Mouse (Mus musculus): Measurements from ENCODE around the gene Tnfrsf1a.
A peak's percentile ranks its signal among the peaks of the same experiment; 100 is the strongest.
"Not testable (repeated sequence)": the region's sequence is repeated elsewhere in the genome, so short reads cannot be mapped to it uniquely, and the experiment has no call there.

Gene Tnfrsf1a

GRCm38 (mm10) chr6:125348721-125349574 is at the start of gene Tnfrsf1a:
Tnfrsf1a (plus strand) TSS chr6:125349362.
- DNase-seq (ENCODE audit: low spot score): no peak

GRCm38 (mm10) chr6:125300982-125301381 is 48.2 kb upstream of the Tnfrsf1a start:
- no peak for DNase-seq (ENCODE audit: low spot score)

GRCm38 (mm10) chr6:125302231-125302982 is 46.8 kb upstream of the Tnfrsf1a start:
- no peak for DNase-seq (ENCODE audit: low spot score)

- no peak for DNase-seq (ENCODE audit: low spot score)
Measured at GRCm38 (mm10) chr6:125303242-125303641, 45.9 kb upstream of the Tnfrsf1a start.

GRCm38 (mm10) chr6:125304408-125304807 is 44.8 kb upstream of the Tnfrsf1a start:
- DNase-seq (ENCODE audit: low spot score): not testable (repeated sequence)

- no peak for DNase-seq (ENCODE audit: low spot score)
Measured at GRCm38 (mm10) chr6:125305465-125305864, 43.7 kb upstream of the Tnfrsf1a start.

GRCm38 (mm10) chr6:125307091-125307490 is 42.1 kb upstream of the Tnfrsf1a start:
- no peak for DNase-seq (ENCODE audit: low spot score)

GRCm38 (mm10) chr6:125308921-125309320 is 40.2 kb upstream of the Tnfrsf1a start:
- DNase-seq (ENCODE audit: low spot score): no peak

- no peak for DNase-seq (ENCODE audit: low spot score)
Measured at GRCm38 (mm10) chr6:125309406-125309805, 39.8 kb upstream of the Tnfrsf1a start.

GRCm38 (mm10) chr6:125312171-125312570 is 37.0 kb upstream of the Tnfrsf1a start:
- no peak for DNase-seq (ENCODE audit: low spot score)

- DNase-seq (ENCODE audit: low spot score): peak; percentile 34
Measured at GRCm38 (mm10) chr6:125312581-125313355, 36.4 kb upstream of the Tnfrsf1a start.

GRCm38 (mm10) chr6:125313546-125314230 is 35.5 kb upstream of the Tnfrsf1a start, which contains the start of gene Ltbr:
Ltbr (minus strand) TSS chr6:125313885.
- peak; percentile 67 for DNase-seq (ENCODE audit: low spot score)

- no peak for DNase-seq (ENCODE audit: low spot score)
Measured at GRCm38 (mm10) chr6:125314231-125314563, 35.0 kb upstream of the Tnfrsf1a start.

GRCm38 (mm10) chr6:125314746-125315145 is 34.4 kb upstream of the Tnfrsf1a start:
- DNase-seq (ENCODE audit: low spot score): no peak

GRCm38 (mm10) chr6:125317077-125317476 is 32.1 kb upstream of the Tnfrsf1a start:
- DNase-seq (ENCODE audit: low spot score): no peak

GRCm38 (mm10) chr6:125318981-125319918 is 29.9 kb upstream of the Tnfrsf1a start:
- no peak for DNase-seq (ENCODE audit: low spot score)

- DNase-seq (ENCODE audit: low spot score): no peak
Measured at GRCm38 (mm10) chr6:125319919-125320296, 29.3 kb upstream of the Tnfrsf1a start.

GRCm38 (mm10) chr6:125320323-125320722 is 28.8 kb upstream of the Tnfrsf1a start, which contains the start of gene Scnn1a:
Scnn1a (plus strand) TSS chr6:125320659.
- DNase-seq (ENCODE audit: low spot score): no peak

- no peak for DNase-seq (ENCODE audit: low spot score)
Measured at GRCm38 (mm10) chr6:125321114-125321855, 27.9 kb upstream of the Tnfrsf1a start.

- no peak for DNase-seq (ENCODE audit: low spot score)
Measured at GRCm38 (mm10) chr6:125322794-125323193, 26.4 kb upstream of the Tnfrsf1a start.

Measured in retina, embryonic 14.5 days (tissue).